Mouse (Mus musculus): Measurements from ENCODE around the gene Irf2.

Gene Irf2

GRCm38 (mm10) chr8:46836011-46836652, 96.6 kb downstream of the Irf2 start:
- in situ Hi-C loops (cut with MboI, MseI) = no loop called here

GRCm38 (mm10) chr8:46836949-46837348, 97.4 kb downstream of the Irf2 start:
- in situ Hi-C loops (cut with MboI, MseI) = no loop called here

GRCm38 (mm10) chr8:46838052-46838451, 98.5 kb downstream of the Irf2 start:
- in situ Hi-C loops (cut with MboI, MseI) = no loop called here

GRCm38 (mm10) chr8:46840390-46840789, 100.9 kb downstream of the Irf2 start:
- in situ Hi-C loops (cut with MboI, MseI) = no loop called here

- in situ Hi-C loops (cut with MboI, MseI) = no loop called here
These were observed 101.3 kb downstream of the Irf2 start for GRCm38 (mm10) chr8:46840791-46841190.

GRCm38 (mm10) chr8:46842676-46843181, 103.2 kb downstream of the Irf2 start:
- in situ Hi-C loops (cut with MboI, MseI) = no loop called here

GRCm38 (mm10) chr8:46843855-46844254, 104.3 kb downstream of the Irf2 start:
- in situ Hi-C loops (cut with MboI, MseI) = no loop called here

GRCm38 (mm10) chr8:46844371-46844973, 104.9 kb downstream of the Irf2 start:
- in situ Hi-C loops (cut with MboI, MseI) = no loop called here

GRCm38 (mm10) chr8:46844974-46845774, 105.6 kb downstream of the Irf2 start:
- in situ Hi-C loops (cut with MboI, MseI) = no loop called here

GRCm38 (mm10) chr8:46845891-46846290, 106.4 kb downstream of the Irf2 start:
- in situ Hi-C loops (cut with MboI, MseI) = no loop called here

GRCm38 (mm10) chr8:46846893-46847292, 107.4 kb downstream of the Irf2 start:
- in situ Hi-C loops (cut with MboI, MseI) = no loop called here

- in situ Hi-C loops (cut with MboI, MseI) = no loop called here
These were observed 108.6 kb downstream of the Irf2 start for GRCm38 (mm10) chr8:46848011-46848641.

GRCm38 (mm10) chr8:46848931-46849330, 109.4 kb downstream of the Irf2 start:
- in situ Hi-C loops (cut with MboI, MseI) = no loop called here

- in situ Hi-C loops (cut with MboI, MseI) = no loop called here
These were observed 109.9 kb downstream of the Irf2 start for GRCm38 (mm10) chr8:46849458-46849857.

GRCm38 (mm10) chr8:46850258-46850897, 110.8 kb downstream of the Irf2 start:
- in situ Hi-C loops (cut with MboI, MseI) = no loop called here

GRCm38 (mm10) chr8:46851560-46851959, 112.0 kb downstream of the Irf2 start:
- in situ Hi-C loops (cut with MboI, MseI) = no loop called here

GRCm38 (mm10) chr8:46852377-46852776, 112.8 kb downstream of the Irf2 start:
- in situ Hi-C loops (cut with MboI, MseI) = no loop called here

- in situ Hi-C loops (cut with MboI, MseI) = no loop called here
These were observed 119.8 kb downstream of the Irf2 start for GRCm38 (mm10) chr8:46859164-46859846.

- in situ Hi-C loops (cut with MboI, MseI) = no loop called here
These were observed 120.3 kb downstream of the Irf2 start for GRCm38 (mm10) chr8:46859847-46860167.

- in situ Hi-C loops (cut with MboI, MseI) = no loop called here
These were observed 123.0 kb downstream of the Irf2 start for GRCm38 (mm10) chr8:46862508-46862907.

- in situ Hi-C loops (cut with MboI, MseI) = no loop called here
These were observed 125.9 kb downstream of the Irf2 start for GRCm38 (mm10) chr8:46865428-46865827.

Data from T-helper 17 cell (primary cell).